Mouse (Mus musculus): ENCODE measurements around the gene Medag.

- no peak for TF ChIP-seq CTCF (IDR thresholded peaks at IDR 0.05; ENCODE audit: extremely low read depth, insufficient read length, insufficient replicate concordance, low read depth, low read length)
- no peak for TF ChIP-seq POLR2A (IDR thresholded peaks at IDR 0.05; ENCODE audit: low read depth, low read length)
Observed at GRCm38 (mm10) chr5:149369373-149370035, 42.0 kb upstream of the Medag start.

All from small intestine, adult 2 months (tissue).